Mouse (Mus musculus): ENCODE results near the gene Fam222b. TPM values are rescaled to one million over a fixed set of nuclear protein-coding genes. Genes with fewer than 3 reads are reported as not detected.
"Not testable (repeated sequence)": the region's sequence is repeated elsewhere in the genome, so short reads cannot be mapped to it uniquely, and the experiment has no call there.

The Fam222b gene
- polyA plus RNA-seq, 1 experiment from 2014 or later, result 27.6 TPM

- 9% methylated on average over 7 of the region's 7 CpGs for WGBS
- peak overlapping the region; percentile 85 for H3K4me3 ChIP-seq
- no peaks in the 10 kb centered on the region for H3K27me3 ChIP-seq (ENCODE audit: low read depth, poor library complexity, severe bottlenecking)
- no peaks in the 10 kb centered on the region for H3K9me3 ChIP-seq (replicated peaks)
- peaks cover 37% of the 10 kb centered on the region for H3K36me3 ChIP-seq
- H3K4me1 ChIP-seq, result peaks cover 56% of the 10 kb centered on the region
- no peak for DNase-seq (ENCODE audit: low spot score)
- peak overlapping the region; percentile 96 for H3K27ac ChIP-seq (replicated peaks)
Observed at GRCm38 (mm10) chr11:78182450-78182849, 88.0 kb downstream of the Fam222b start.

- peak; percentile 90 for DNase-seq (ENCODE audit: low spot score)
- Histone ChIP-seq H3K27ac (replicated peaks) (peak within 1 kb of the TSS; percentile 96), H3K9me3 (replicated peaks) (no peaks in the 10 kb centered on the region), H3K27me3 (ENCODE audit: low read depth, poor library complexity, severe bottlenecking) (no peaks in the 10 kb centered on the region), H3K4me3 (peak within 1 kb of the TSS; percentile 85), H3K4me1 (peaks cover 56% of the 10 kb centered on the region), H3K36me3 (peaks cover 37% of the 10 kb centered on the region)
- under 1% methylated on average over 38 of the region's 38 CpGs for WGBS
Observed at GRCm38 (mm10) chr11:78182961-78183844, 88.7 kb downstream of the Fam222b start, which contains the start of gene Rpl23a. Rpl23a (minus strand) TSS chr11:78183584.

- Histone ChIP-seq H3K4me1 (peaks cover 56% of the 10 kb centered on the region), H3K36me3 (peaks cover 36% of the 10 kb centered on the region), H3K27me3 (ENCODE audit: low read depth, poor library complexity, severe bottlenecking) (no peaks in the 10 kb centered on the region), H3K27ac (replicated peaks) (peak overlapping the region; percentile 96), H3K9me3 (replicated peaks) (no peaks in the 10 kb centered on the region), H3K4me3 (peak overlapping the region; percentile 85)
- WGBS, result 58% methylated on average over 10 of the region's 10 CpGs
- DNase-seq (ENCODE audit: low spot score), result no peak
Observed at GRCm38 (mm10) chr11:78183884-78184514, 89.5 kb downstream of the Fam222b start.

- not testable (repeated sequence) for H3K9me3 ChIP-seq (replicated peaks); H3K27me3 ChIP-seq (ENCODE audit: low read depth, poor library complexity, severe bottlenecking); H3K27ac ChIP-seq (replicated peaks); DNase-seq (ENCODE audit: low spot score); H3K4me3 ChIP-seq
- Histone ChIP-seq H3K36me3 (peaks cover 29% of the 10 kb centered on the region), H3K4me1 (peaks cover 56% of the 10 kb centered on the region)
- WGBS, result 94% methylated on average over 6 of the region's 6 CpGs
Observed at GRCm38 (mm10) chr11:78184702-78185101, 90.2 kb downstream of the Fam222b start.

- under 1% methylated on average over 80 of the region's 80 CpGs for WGBS
- Histone ChIP-seq H3K4me1 (peaks cover 36% of the 10 kb centered on the region), H3K9me3 (replicated peaks) (no peaks in the 10 kb centered on the region), H3K27ac (replicated peaks) (peak within 1 kb of the TSS; percentile 99), H3K27me3 (ENCODE audit: low read depth, poor library complexity, severe bottlenecking) (no peaks in the 10 kb centered on the region; the same call in 1 of the 2 replicates), H3K4me3 (peak within 1 kb of the TSS; percentile 82), H3K36me3 (peaks cover 32% of the 10 kb centered on the region)
- DNase-seq (ENCODE audit: low spot score), result peak; percentile 90
Observed at GRCm38 (mm10) chr11:78188331-78189233, 94.1 kb downstream of the Fam222b start, which contains the start of gene Rab34. Rab34 (plus strand) TSS chr11:78188430.

- Histone ChIP-seq H3K4me3 (peak overlapping the region; percentile 82), H3K27me3 (ENCODE audit: low read depth, poor library complexity, severe bottlenecking) (no peaks in the 10 kb centered on the region; the same call in 1 of the 2 replicates), H3K4me1 (peaks cover 34% of the 10 kb centered on the region), H3K27ac (replicated peaks) (peak overlapping the region; percentile 99), H3K36me3 (peaks cover 38% of the 10 kb centered on the region), H3K9me3 (replicated peaks) (no peaks in the 10 kb centered on the region)
- peak; percentile 94 for DNase-seq (ENCODE audit: low spot score)
- under 1% methylated on average over 42 of the region's 42 CpGs for WGBS
Observed at GRCm38 (mm10) chr11:78189234-78190040, 95.0 kb downstream of the Fam222b start.

GRCm38 (mm10) chr11:78190041-78190440 lies 95.6 kb downstream of the Fam222b start:
- 74% methylated on average over 6 of the region's 6 CpGs for WGBS
- peak overlapping the region; percentile 99 for H3K27ac ChIP-seq (replicated peaks)

GRCm38 (mm10) chr11:78193113-78193512 lies 98.7 kb downstream of the Fam222b start, which contains the start of gene Proca1:
Proca1 (plus strand) TSS chr11:78193392.
- no peaks in the 10 kb centered on the region for H3K9me3 ChIP-seq (replicated peaks)
- no peak for DNase-seq (ENCODE audit: low spot score)
- H3K36me3 ChIP-seq, result peaks cover 38% of the 10 kb centered on the region
- H3K4me1 ChIP-seq, result peaks cover 42% of the 10 kb centered on the region
- 97% methylated on average over 1 of the region's 1 CpGs for WGBS
- no peaks in the 10 kb centered on the region; the same call in 1 of the 2 replicates for H3K27me3 ChIP-seq (ENCODE audit: low read depth, poor library complexity, severe bottlenecking)
- peak within 1 kb of the TSS; percentile 55 for H3K4me3 ChIP-seq
- no peak within 1 kb of the TSS for H3K27ac ChIP-seq (replicated peaks)

More at GRCm38 (mm10) chr11:78190041-78190440, 95.6 kb downstream of the Fam222b start:
- Histone ChIP-seq H3K4me1 (peaks cover 40% of the 10 kb centered on the region), H3K9me3 (replicated peaks) (no peaks in the 10 kb centered on the region), H3K27me3 (ENCODE audit: low read depth, poor library complexity, severe bottlenecking) (no peaks in the 10 kb centered on the region; the same call in 1 of the 2 replicates), H3K36me3 (peaks cover 38% of the 10 kb centered on the region), H3K4me3 (peak overlapping the region; percentile 82)
- DNase-seq (ENCODE audit: low spot score), result no peak

GRCm38 (mm10) chr11:78194411-78195100 lies 100.1 kb downstream of the Fam222b start:
- Histone ChIP-seq H3K27ac (replicated peaks) (peak overlapping the region; percentile 69), H3K36me3 (peaks cover 38% of the 10 kb centered on the region), H3K27me3 (ENCODE audit: low read depth, poor library complexity, severe bottlenecking) (no peaks in the 10 kb centered on the region; the same call in 1 of the 2 replicates), H3K4me3 (peak overlapping the region; percentile 55), H3K4me1 (peaks cover 28% of the 10 kb centered on the region), H3K9me3 (replicated peaks) (no peaks in the 10 kb centered on the region)
- peak; percentile 75 for DNase-seq (ENCODE audit: low spot score)
- WGBS, result 2% methylated on average over 30 of the region's 30 CpGs

- Histone ChIP-seq H3K36me3 (peaks cover 37% of the 10 kb centered on the region), H3K27ac (replicated peaks) (peak overlapping the region; percentile 69), H3K27me3 (ENCODE audit: low read depth, poor library complexity, severe bottlenecking) (no peaks in the 10 kb centered on the region; the same call in 1 of the 2 replicates), H3K4me3 (peak overlapping the region; percentile 55), H3K9me3 (replicated peaks) (no peaks in the 10 kb centered on the region), H3K4me1 (peaks cover 20% of the 10 kb centered on the region)
- 53% methylated on average over 23 of the region's 23 CpGs for WGBS
- DNase-seq (ENCODE audit: low spot score), result no peak
Observed at GRCm38 (mm10) chr11:78195101-78195863, 100.8 kb downstream of the Fam222b start.
